Mouse (Mus musculus): Measurements from ENCODE around the gene Mettl17. TPM values are rescaled to one million over a fixed set of nuclear protein-coding genes. Genes with fewer than 3 reads are reported as not detected.

The Mettl17 gene
- total and polyA plus RNA-seq, 3 experiments, result 20.1 to 21.1 (median 20.7) TPM

DNA sequence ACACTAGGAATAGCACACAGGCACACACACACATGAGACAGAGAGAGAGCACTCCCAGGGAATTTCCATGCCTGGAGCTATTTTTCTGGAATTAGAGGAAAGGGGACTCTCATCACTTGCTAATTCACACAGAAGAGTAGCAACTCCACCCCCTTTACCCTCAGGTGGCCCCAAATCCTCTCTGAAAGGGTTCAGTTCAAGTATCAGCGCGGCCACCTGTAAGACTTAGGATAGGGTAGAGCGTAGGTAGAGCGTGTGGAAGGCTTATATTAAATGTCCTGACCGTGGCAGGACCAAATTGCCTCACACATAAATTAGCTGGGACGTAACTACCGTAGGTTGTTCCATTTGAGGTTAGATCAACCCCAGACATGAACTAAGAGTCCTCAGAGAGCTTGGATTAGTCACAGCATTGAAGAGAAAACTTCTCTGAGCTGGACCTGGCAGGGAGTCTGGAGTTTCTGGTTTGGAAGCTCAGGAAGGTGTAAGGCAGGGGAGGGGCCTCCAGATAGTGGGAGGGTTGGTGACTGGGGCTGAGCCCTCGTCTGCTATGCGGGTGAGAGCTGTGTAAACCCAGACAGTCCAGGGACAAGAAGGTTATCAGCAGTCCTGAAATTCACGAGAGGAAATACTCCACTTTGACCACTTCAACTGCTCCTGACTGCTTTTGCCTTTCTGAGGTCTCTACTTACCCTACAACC, 8.6 kb downstream of the Mettl17 start:
- H3K27me3 ChIP-seq (ENCODE audit: control insufficient read depth, insufficient read depth, low read length), result no peaks in the 10 kb centered on the region
- WGBS, result 54% methylated on average over 10 of the region's 10 CpGs
- no peak overlapping the region for H3K27ac ChIP-seq
- no peak for DNase-seq
- H3K4me1 ChIP-seq (ENCODE audit: control insufficient read depth, insufficient read depth, low read length), result no peaks in the 10 kb centered on the region
- no peak overlapping the region for H3K9ac ChIP-seq (ENCODE audit: low read depth, low read length)
- H3K36me3 ChIP-seq (ENCODE audit: control insufficient read depth, insufficient read depth, low read length), result no peaks in the 10 kb centered on the region
- intact Hi-C loops (cut with DNase I), result no loop called here
- no peaks in the 10 kb centered on the region for H3K79me2 ChIP-seq (replicated peaks; ENCODE audit: control insufficient read depth, insufficient read depth, low read length)
- no peak for TF ChIP-seq POLR2A (IDR thresholded peaks at IDR 0.05; ENCODE audit: insufficient read depth, low read depth, low read length)
- TF ChIP-seq EP300 (IDR thresholded peaks at IDR 0.05; ENCODE audit: insufficient read depth, low read depth, low read length), result no peak
- TF ChIP-seq CTCF (IDR thresholded peaks at IDR 0.05), result no peak
- no peak overlapping the region for H3K4me3 ChIP-seq

DNA sequence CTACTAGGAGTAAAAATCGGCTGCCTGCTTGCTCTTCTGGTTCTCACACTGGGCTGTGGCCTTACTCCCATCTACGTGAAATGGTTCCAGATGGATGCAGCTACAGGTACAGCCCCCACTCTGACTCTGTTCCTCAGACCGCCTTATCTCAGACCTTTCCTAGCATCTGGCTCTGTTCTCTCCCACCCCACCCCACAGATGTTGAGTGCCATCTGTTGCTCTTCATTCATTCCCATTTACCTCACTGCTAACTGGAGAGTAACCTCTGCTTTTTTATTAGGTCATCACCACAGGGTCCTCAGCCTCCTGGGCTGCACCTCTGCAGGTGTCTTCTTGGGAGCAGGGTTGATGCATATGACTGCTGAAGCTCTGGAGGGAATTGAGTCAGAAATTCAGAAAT, 9.2 kb downstream of the Mettl17 start:
- no peak for TF ChIP-seq CTCF (IDR thresholded peaks at IDR 0.05)
- TF ChIP-seq POLR2A (IDR thresholded peaks at IDR 0.05; ENCODE audit: insufficient read depth, low read depth, low read length), result no peak
- TF ChIP-seq EP300 (IDR thresholded peaks at IDR 0.05; ENCODE audit: insufficient read depth, low read depth, low read length), result no peak
- H3K79me2 ChIP-seq (replicated peaks; ENCODE audit: control insufficient read depth, insufficient read depth, low read length), result no peaks in the 10 kb centered on the region
- no peak for DNase-seq
- no peaks in the 10 kb centered on the region for H3K4me1 ChIP-seq (ENCODE audit: control insufficient read depth, insufficient read depth, low read length)
- H3K36me3 ChIP-seq (ENCODE audit: control insufficient read depth, insufficient read depth, low read length), result no peaks in the 10 kb centered on the region
- H3K9ac ChIP-seq (ENCODE audit: low read depth, low read length), result no peak overlapping the region
- no peaks in the 10 kb centered on the region for H3K27me3 ChIP-seq (ENCODE audit: control insufficient read depth, insufficient read depth, low read length)
- H3K4me3 ChIP-seq, result no peak overlapping the region
- intact Hi-C loops (cut with DNase I), result no loop called here
- no peak overlapping the region for H3K27ac ChIP-seq
- WGBS, result 64% methylated on average over 3 of the region's 3 CpGs

DNA sequence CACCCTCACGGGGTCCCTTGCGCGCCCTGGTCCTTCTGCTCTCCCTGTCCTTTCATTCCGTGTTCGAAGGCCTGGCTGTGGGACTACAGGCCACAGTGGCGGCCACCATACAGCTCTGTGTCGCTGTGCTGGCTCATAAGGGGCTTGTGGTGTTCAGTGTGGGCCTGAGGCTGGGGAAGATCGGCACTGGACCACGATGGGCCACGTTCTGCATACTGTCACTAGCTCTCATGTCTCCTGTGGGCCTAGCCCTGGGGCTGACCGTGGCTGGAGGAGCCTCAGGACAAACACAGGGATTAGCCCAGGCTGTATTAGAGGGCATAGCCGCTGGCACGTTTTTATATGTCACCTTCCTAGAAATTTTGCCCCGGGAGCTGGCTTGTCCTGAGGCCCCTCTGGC, 10.4 kb downstream of the Mettl17 start:
- no peak for DNase-seq
- Histone ChIP-seq H3K36me3 (ENCODE audit: control insufficient read depth, insufficient read depth, low read length) (no peaks in the 10 kb centered on the region), H3K4me1 (ENCODE audit: control insufficient read depth, insufficient read depth, low read length) (no peaks in the 10 kb centered on the region), H3K27ac (no peak overlapping the region), H3K27me3 (ENCODE audit: control insufficient read depth, insufficient read depth, low read length) (no peaks in the 10 kb centered on the region), H3K4me3 (no peak overlapping the region), H3K79me2 (replicated peaks; ENCODE audit: control insufficient read depth, insufficient read depth, low read length) (no peaks in the 10 kb centered on the region), H3K9ac (ENCODE audit: low read depth, low read length) (no peak overlapping the region)
- 83% methylated on average over 14 of the region's 14 CpGs for WGBS
- TF ChIP-seq POLR2A (IDR thresholded peaks at IDR 0.05; ENCODE audit: insufficient read depth, low read depth, low read length) (no peak), CTCF (IDR thresholded peaks at IDR 0.05) (no peak), EP300 (IDR thresholded peaks at IDR 0.05; ENCODE audit: insufficient read depth, low read depth, low read length) (no peak)
- intact Hi-C loops (cut with DNase I), result no loop called here

DNA sequence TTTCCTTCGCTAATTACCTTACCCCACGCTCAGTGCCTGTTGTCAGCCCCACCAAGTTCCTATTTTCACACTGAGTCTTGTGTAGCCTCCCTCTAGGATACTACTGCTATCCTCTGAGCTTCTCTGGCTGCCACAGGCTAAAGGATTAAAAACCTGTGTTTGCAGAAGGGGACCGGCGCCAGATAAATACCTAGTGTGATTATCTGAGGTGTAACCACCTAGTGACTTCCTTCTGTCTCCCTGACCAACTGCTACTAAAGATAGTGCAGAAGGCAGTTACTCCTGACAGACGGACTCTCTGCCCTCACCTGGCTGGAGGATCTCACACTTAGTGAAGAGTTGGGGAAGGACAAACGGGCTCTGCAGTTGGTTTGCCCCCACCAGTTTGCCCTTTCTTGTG, 11.4 kb downstream of the Mettl17 start:
- no peak overlapping the region for H3K4me3 ChIP-seq
- H3K36me3 ChIP-seq (ENCODE audit: control insufficient read depth, insufficient read depth, low read length), result no peaks in the 10 kb centered on the region
- no peaks in the 10 kb centered on the region for H3K79me2 ChIP-seq (replicated peaks; ENCODE audit: control insufficient read depth, insufficient read depth, low read length)
- TF ChIP-seq CTCF (IDR thresholded peaks at IDR 0.05) (no peak), EP300 (IDR thresholded peaks at IDR 0.05; ENCODE audit: insufficient read depth, low read depth, low read length) (no peak), POLR2A (IDR thresholded peaks at IDR 0.05; ENCODE audit: insufficient read depth, low read depth, low read length) (no peak)
- intact Hi-C loops (cut with DNase I), result no loop called here
- DNase-seq, result no peak
- H3K9ac ChIP-seq (ENCODE audit: low read depth, low read length), result no peak overlapping the region
- WGBS, result 82% methylated on average over 6 of the region's 6 CpGs
- H3K27ac ChIP-seq, result no peak overlapping the region
- no peaks in the 10 kb centered on the region for H3K27me3 ChIP-seq (ENCODE audit: control insufficient read depth, insufficient read depth, low read length)
- no peaks in the 10 kb centered on the region for H3K4me1 ChIP-seq (ENCODE audit: control insufficient read depth, insufficient read depth, low read length)

DNA sequence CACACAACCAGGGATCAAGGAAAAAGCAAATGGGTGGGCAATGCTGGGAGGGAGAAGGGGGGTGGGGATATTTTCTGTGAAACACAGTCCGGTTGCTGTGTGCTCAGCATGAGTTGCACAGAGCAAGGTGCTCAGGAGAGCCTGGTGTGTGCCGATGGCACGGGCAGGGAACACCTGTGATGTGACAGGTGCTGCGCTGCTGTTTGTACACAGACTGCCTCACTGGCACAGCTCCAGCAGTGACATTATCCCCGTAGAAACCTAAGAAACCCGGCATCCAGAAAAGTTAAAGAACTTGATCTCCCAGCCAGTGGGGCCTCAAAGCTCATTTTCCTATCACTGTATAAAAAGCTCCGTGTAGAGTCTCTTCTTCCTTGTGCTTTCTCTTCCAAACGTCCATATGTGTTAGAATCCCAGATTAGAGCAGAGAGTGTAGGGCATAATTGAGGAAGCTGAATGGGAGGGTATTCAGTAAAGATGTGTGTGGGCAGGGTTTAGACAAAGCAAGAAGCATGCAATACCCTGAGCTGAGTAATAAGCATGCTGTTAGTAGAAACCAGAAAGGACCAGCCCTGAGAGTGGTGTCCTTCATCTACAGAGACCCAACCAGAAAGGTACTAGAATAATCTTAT, 12.0 kb downstream of the Mettl17 start:
- no peaks in the 10 kb centered on the region for H3K36me3 ChIP-seq (ENCODE audit: control insufficient read depth, insufficient read depth, low read length)
- no peak overlapping the region for H3K9ac ChIP-seq (ENCODE audit: low read depth, low read length)
- 71% methylated on average over 8 of the region's 8 CpGs for WGBS
- no peak for DNase-seq
- no peak overlapping the region for H3K4me3 ChIP-seq
- TF ChIP-seq CTCF (IDR thresholded peaks at IDR 0.05) (no peak), EP300 (IDR thresholded peaks at IDR 0.05; ENCODE audit: insufficient read depth, low read depth, low read length) (no peak), POLR2A (IDR thresholded peaks at IDR 0.05; ENCODE audit: insufficient read depth, low read depth, low read length) (no peak)
- intact Hi-C loops (cut with DNase I), result no loop called here
- no peak overlapping the region for H3K27ac ChIP-seq
- H3K4me1 ChIP-seq (ENCODE audit: control insufficient read depth, insufficient read depth, low read length), result no peaks in the 10 kb centered on the region
- H3K79me2 ChIP-seq (replicated peaks; ENCODE audit: control insufficient read depth, insufficient read depth, low read length), result no peaks in the 10 kb centered on the region
- H3K27me3 ChIP-seq (ENCODE audit: control insufficient read depth, insufficient read depth, low read length), result no peaks in the 10 kb centered on the region

DNA sequence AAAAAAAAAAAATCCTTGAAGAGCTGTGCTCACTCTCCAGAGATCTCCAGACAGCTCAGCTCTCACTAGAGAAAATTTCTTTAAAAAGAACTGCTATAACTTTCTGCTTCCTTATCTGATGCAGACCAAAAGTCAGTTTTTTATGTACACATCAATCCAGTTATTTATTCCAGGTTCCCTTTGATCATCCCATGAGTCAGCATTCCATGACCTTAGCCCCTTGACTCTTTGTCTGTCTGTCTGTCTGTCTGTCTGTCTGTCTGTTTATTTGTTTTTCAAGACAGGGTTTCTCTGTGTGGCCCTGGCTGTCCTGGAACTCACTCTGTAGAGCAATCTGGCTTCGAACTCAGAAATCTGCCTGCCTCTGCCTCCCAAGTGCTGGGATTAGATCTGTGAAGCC, 14.7 kb downstream of the Mettl17 start:
- Histone ChIP-seq H3K9ac (ENCODE audit: low read depth, low read length) (no peak overlapping the region), H3K27ac (no peak overlapping the region), H3K4me1 (ENCODE audit: control insufficient read depth, insufficient read depth, low read length) (no peaks in the 10 kb centered on the region), H3K4me3 (no peak overlapping the region), H3K36me3 (ENCODE audit: control insufficient read depth, insufficient read depth, low read length) (no peaks in the 10 kb centered on the region), H3K27me3 (ENCODE audit: control insufficient read depth, insufficient read depth, low read length) (no peaks in the 10 kb centered on the region), H3K79me2 (replicated peaks; ENCODE audit: control insufficient read depth, insufficient read depth, low read length) (no peaks in the 10 kb centered on the region)
- DNase-seq, result no peak
- no peak for TF ChIP-seq POLR2A (IDR thresholded peaks at IDR 0.05; ENCODE audit: insufficient read depth, low read depth, low read length)
- TF ChIP-seq CTCF (IDR thresholded peaks at IDR 0.05), result no peak
- no peak for TF ChIP-seq EP300 (IDR thresholded peaks at IDR 0.05; ENCODE audit: insufficient read depth, low read depth, low read length)
- 91% methylated on average over 1 of the region's 1 CpGs for WGBS
- intact Hi-C loops (cut with DNase I), result no loop called here
